Mouse (Mus musculus) layer of hippocampus, adult 9-10 months (tissue): ENCODE data around the gene Tasp1.
A peak's percentile ranks its signal among the peaks of the same experiment; 100 is the strongest.
"Not testable (repeated sequence)": the region's sequence is repeated elsewhere in the genome, so short reads cannot be mapped to it uniquely, and the experiment has no call there.

Source experiments
- DNase-seq: peaks from one replicate; pipeline ENCODE4 v3.0.0; 2022; ENCODE audit warnings: low spot score

Gene Tasp1

GRCm38 (mm10) chr2:139883581-139884263, 182.9 kb downstream of the Tasp1 start:
- DNase-seq, result peak; percentile 9

GRCm38 (mm10) chr2:139878052-139878621, 188.5 kb downstream of the Tasp1 start:
- no peak for DNase-seq

GRCm38 (mm10) chr2:139875876-139876275, 190.7 kb downstream of the Tasp1 start:
- no peak for DNase-seq

DNA sequence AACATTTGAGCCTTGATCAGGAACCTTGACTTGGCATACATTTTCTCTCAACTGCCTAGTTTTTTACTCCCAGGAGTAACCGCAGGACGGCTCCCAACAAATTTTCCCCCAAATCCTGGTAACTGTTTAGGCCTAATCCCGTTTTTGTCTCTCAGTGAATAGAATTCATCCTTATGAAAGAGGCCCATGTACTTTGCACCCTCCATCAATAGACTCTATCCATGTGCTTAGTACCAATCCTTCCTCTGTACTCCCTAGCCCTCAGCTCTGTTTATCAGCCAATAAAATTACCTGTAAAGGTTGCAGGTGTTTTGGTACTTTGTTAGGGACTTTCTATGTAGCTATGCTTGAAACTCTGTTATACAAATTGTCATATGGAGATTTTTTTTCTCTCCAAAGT, 192.4 kb downstream of the Tasp1 start:
- no peak for DNase-seq

DNA sequence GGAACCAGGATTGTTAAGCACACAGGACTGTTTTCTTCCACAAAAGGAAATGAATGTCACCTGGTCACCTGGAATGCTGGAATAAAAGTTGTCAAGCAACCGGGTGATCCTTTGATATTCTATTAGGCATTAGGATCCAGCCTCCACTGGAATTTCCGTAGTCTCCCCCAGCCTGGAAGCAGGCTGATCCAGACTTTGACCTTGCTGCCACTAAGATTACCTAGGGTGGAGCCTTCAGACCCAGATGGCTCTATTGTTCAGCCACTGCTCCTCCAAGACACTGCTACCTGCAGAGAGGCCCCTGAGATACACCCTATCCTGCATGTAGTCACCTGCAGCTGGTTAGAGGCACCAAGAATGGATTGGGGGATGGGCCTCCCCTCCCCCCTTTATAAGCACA, 192.8 kb downstream of the Tasp1 start:
- no peak for DNase-seq

GRCm38 (mm10) chr2:139869071-139869470, 197.5 kb downstream of the Tasp1 start:
- not testable (repeated sequence) for DNase-seq

- DNase-seq, result not testable (repeated sequence)
Observed at GRCm38 (mm10) chr2:139863396-139863795, 203.2 kb downstream of the Tasp1 start.

DNA sequence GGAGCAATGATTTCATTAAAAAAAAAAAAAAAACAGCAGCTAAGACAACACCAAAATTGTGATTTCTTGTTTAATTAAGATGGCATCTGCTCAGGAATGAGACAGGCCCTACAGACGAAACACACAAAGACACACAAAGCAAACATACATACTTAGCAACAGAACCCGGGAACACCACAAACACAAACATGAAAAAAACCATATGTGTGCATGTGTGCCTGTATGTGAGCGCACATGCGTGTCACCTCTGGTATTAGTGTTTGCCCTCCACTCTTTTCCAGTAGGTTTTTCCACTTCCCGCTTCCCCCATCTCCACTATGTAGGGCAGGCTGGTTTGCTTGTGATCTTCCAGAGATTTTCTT, 206.5 kb downstream of the Tasp1 start:
- DNase-seq, result no peak

GRCm38 (mm10) chr2:139859424-139860132, 207.0 kb downstream of the Tasp1 start:
- no peak for DNase-seq

GRCm38 (mm10) chr2:139849621-139850020, 217.0 kb downstream of the Tasp1 start:
- DNase-seq, result no peak

DNA sequence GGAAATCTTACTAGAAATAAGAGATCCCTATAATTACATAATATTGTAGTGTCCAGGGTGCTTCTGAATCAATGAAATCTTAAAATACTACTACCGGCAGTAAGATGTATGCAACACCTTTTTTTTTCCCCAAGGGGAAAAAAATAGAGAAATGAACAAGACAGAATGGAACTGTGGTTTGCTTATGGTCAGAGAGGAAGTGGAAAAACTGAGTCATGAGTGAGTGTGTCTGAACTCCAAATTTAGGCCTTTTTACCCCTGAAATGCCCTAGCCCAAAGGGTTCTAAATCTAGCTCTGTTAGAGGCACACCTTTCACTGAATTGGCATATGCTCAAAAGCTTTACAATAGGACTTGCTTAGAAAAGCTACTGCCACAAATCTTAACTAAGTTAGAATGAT, 225.2 kb downstream of the Tasp1 start:
- peak; percentile 12 for DNase-seq

DNA sequence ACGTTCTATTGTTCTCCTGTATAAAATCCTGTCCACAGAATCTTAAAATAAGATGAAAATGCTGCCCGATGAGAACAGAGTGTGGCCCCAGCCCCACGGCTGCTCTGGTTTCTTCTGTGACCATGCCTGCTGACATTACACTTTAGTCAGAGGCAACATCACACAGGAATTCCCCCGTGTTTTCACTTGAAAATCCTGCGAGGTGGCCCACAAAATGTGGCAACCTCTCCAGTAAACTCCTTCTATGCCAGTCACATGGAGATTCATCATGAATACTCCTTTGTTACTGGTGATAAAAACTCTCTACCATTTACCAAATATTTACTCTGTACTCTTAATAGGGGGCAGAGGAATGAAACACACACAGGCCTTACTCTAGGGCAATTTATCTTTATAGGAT, 225.7 kb downstream of the Tasp1 start:
- DNase-seq, result no peak

DNA sequence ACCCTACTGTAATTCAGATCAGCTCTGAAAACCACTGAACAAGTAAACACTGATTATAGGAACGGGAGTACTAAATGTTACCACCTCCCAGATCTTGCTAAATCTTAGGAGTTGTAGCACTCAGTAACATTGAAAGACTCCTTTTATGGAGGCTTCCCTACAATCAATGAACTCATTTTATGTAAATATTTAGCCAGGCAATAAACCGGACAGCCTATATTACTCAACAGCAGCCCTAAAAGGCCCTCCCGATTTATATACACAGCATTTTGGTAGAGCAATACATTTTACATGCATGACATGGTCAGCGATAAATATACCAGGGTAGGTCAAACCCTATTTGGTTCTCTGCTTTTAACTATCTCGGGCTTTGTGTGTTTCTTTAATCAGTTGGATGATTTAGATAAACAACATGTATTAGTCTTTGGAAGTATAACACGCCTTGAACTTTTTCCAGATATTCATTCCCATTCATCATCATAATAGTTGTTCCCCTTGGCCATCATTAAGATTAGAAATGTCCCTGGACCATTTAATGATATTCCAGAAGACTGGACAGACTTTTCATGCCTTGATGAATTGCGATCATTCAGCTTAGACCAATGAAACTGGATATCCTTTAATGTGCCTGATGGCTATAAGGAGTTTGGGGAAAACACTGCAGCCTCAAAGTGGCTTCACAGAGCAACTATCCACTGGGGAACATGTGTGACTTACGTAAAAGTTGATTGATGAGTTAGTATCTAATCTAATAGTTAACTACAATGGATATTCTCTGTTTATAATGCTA, 244.8 kb downstream of the Tasp1 start:
- no peak for DNase-seq

DNA sequence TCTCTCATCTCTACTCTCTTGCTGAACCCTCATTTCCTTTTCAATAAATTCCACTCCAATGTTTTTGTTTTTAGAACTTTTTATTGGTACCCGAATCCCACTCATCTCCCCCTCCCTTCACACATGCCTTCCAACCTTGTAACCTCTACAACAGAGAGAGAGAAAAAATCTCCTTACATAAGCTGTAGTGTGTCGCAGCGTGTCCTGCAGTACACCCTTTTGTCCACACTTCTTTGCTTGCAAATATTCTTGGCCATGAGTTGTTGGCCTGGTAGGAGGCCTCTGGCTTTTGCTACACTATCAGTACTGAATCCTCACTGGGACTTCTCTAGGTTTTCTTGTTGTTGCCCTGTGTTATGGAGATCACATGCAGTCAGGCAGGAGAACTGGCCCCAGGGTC, 249.3 kb downstream of the Tasp1 start:
- DNase-seq, result no peak

GRCm38 (mm10) chr2:139807887-139808286, 258.7 kb downstream of the Tasp1 start:
- DNase-seq, result no peak

DNA sequence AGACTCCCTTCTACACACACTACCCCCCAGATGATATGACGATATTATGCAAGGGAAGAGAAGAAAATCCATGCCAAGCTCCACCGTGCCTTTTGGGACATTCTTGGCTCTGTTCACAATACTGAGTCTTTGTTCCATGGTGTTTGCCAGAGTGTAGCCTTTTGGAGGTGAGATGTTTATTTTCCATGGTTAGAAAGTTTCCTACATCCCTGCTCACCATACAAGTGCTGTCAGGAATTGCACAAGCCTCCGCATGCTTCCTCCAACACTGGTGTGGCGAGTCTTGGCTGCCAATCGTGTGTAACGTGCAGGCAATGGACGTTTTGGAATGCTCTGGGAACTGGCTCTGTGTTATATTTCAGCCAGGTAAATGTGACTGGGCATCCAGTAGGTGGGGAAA, 262.6 kb downstream of the Tasp1 start:
- no peak for DNase-seq

GRCm38 (mm10) chr2:139792345-139793120, 274.1 kb downstream of the Tasp1 start:
- DNase-seq, result no peak

GRCm38 (mm10) chr2:139788658-139789057, 277.9 kb downstream of the Tasp1 start:
- no peak for DNase-seq

GRCm38 (mm10) chr2:139784946-139785345, 281.7 kb downstream of the Tasp1 start:
- DNase-seq, result no peak

DNA sequence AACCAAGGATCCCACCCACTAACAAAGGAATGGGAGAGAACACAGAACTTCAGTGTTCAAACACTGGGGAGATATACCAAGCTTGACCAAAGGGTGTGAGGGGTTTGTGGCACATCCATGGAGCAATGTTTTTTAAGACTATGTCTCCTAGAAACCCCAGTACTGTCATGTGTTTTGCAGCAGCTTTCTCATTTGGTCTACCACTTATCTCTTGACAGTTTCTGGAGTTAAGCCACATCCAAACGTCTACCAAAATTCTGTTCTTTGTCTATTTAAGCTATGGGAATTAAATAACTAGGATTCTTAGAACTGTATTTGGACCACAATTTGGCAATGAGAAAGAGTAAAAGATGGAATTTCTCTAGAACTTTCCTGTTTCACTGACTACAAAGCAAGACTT, 282.1 kb downstream of the Tasp1 start:
- DNase-seq, result no peak
